Mouse (Mus musculus) fat pad, adult 2 months (tissue): ENCODE measurements around the gene Lhx5.

ENCODE experiments used
- DNase-seq: peaks from one replicate; pipeline ENCODE4 v3.0.0-alpha.2; 2011; ENCODE audit warnings: low read depth, low spot score; ENCODE audit errors: extremely low read depth

The Lhx5 gene

GRCm38 (mm10) chr5:120461902-120462301, 30.4 kb downstream of the Lhx5 start:
- DNase-seq: no peak

- no peak for DNase-seq
Observed at GRCm38 (mm10) chr5:120464321-120464720, 32.8 kb downstream of the Lhx5 start.

GRCm38 (mm10) chr5:120465062-120465461, 33.6 kb downstream of the Lhx5 start:
- no peak for DNase-seq

GRCm38 (mm10) chr5:120465860-120466259, 34.4 kb downstream of the Lhx5 start:
- no peak for DNase-seq

- no peak for DNase-seq
Observed at GRCm38 (mm10) chr5:120467026-120467425, 35.5 kb downstream of the Lhx5 start.

GRCm38 (mm10) chr5:120468336-120468735, 36.8 kb downstream of the Lhx5 start:
- no peak for DNase-seq

GRCm38 (mm10) chr5:120468830-120469229, 37.3 kb downstream of the Lhx5 start:
- no peak for DNase-seq

GRCm38 (mm10) chr5:120471538-120471937, 40.0 kb downstream of the Lhx5 start:
- DNase-seq: no peak

GRCm38 (mm10) chr5:120472770-120473169, 41.3 kb downstream of the Lhx5 start, which contains the start of gene Sdsl:
Sdsl (minus strand) TSS chr5:120472810.
- DNase-seq: no peak

GRCm38 (mm10) chr5:120473361-120473760, 41.9 kb downstream of the Lhx5 start:
- no peak for DNase-seq

GRCm38 (mm10) chr5:120475861-120476260, 44.4 kb downstream of the Lhx5 start:
- DNase-seq: no peak

- no peak for DNase-seq
Observed at GRCm38 (mm10) chr5:120476296-120476695, 44.8 kb downstream of the Lhx5 start, which contains the start of gene Sds. Sds (plus strand) TSS chr5:120476526.

- DNase-seq: no peak
Observed at GRCm38 (mm10) chr5:120477993-120478392, 46.5 kb downstream of the Lhx5 start.

GRCm38 (mm10) chr5:120479538-120479937, 48.0 kb downstream of the Lhx5 start:
- DNase-seq: no peak

- DNase-seq: no peak
Observed at GRCm38 (mm10) chr5:120481205-120481604, 49.7 kb downstream of the Lhx5 start.

- DNase-seq: no peak
Observed at GRCm38 (mm10) chr5:120483399-120483798, 51.9 kb downstream of the Lhx5 start.

- DNase-seq: no peak
Observed at GRCm38 (mm10) chr5:120487844-120488243, 56.3 kb downstream of the Lhx5 start.

GRCm38 (mm10) chr5:120490679-120491192, 59.2 kb downstream of the Lhx5 start:
- no peak for DNase-seq
